Mouse (Mus musculus) liver, postnatal 0 days (tissue): ENCODE results near the gene Cybc1.

ENCODE experiments used
- CTCF ChIP-seq: sonication (generic); IDR thresholded peaks from 2 replicates; pipeline ENCODE4 v1.5.1; 2016; ENCODE audit warnings: antibody characterized with exemption, low read depth
- EP300 ChIP-seq: IDR thresholded peaks from 2 replicates; pipeline ENCODE4 v1.6.1; 2016; ENCODE audit warnings: antibody characterized with exemption, low read depth, mild to moderate bottlenecking

DNA sequence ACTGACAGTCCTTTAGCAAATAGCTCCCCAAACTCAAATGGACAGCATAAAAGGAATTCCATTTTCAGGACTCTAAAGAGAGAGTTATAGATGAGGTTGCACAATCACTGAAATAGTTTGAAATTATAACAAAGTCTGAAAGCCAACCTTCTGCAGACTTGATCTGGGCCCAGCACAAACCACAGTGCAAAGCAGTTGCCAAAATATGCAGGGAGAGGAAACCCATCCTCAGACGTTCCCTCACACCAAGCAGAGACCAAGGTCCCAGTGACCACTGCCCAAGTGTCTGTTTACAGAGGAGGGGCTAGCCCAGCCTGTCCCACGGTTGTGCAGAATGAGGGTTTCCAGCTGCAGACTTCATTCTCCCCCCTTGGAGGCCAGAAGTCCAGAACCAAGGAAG, 30.5 kb downstream of the Cybc1 start:
- TF ChIP-seq EP300: no peak
- no peak for TF ChIP-seq CTCF
